Mouse (Mus musculus) megakaryocyte, embryonic 14.5 days (primary cell): ENCODE measurements around the gene Ccdc155. TPM values are rescaled to one million over a fixed set of nuclear protein-coding genes. Genes with fewer than 3 reads are reported as not detected.

Source experiments
- H3K27me3 ChIP-seq: replicated peaks from 2 replicates; pipeline ENCODE3; 2012; ENCODE audit warnings: inconsistent platforms
- H3K36me3 ChIP-seq: replicated peaks from 2 replicates; pipeline ENCODE3; 2012; ENCODE audit warnings: low read length, inconsistent platforms, mixed read lengths
- H3K4me1 ChIP-seq: 2 replicates; pipeline ENCODE4 v1.6.1; 2012; ENCODE audit warnings: inconsistent platforms
- H3K4me3 ChIP-seq: replicated peaks from 2 replicates; pipeline ENCODE3; 2012; ENCODE audit warnings: moderate library complexity, mild to moderate bottlenecking, inconsistent platforms
- H3K9me3 ChIP-seq: 2 replicates; pipeline ENCODE4 v1.6.1; 2012; ENCODE audit warnings: inconsistent platforms
- FLI1 ChIP-seq: IDR thresholded peaks from 2 replicates; pipeline ENCODE4 v1.6.1; 2012; ENCODE audit warnings: low read length, inconsistent platforms, mixed read lengths
- GATA1 ChIP-seq: IDR thresholded peaks from 3 replicates; pipeline ENCODE4 v1.6.1; 2012; ENCODE audit warnings: mixed read lengths, low read length, inconsistent platforms, borderline replicate concordance
- polyA plus RNA-seq: library from polyadenylated mRNA; stranded (reverse); fragments of >175 nt; gene quantifications from 2 replicates; pipeline ENCODE4 v1.2.3, GENCODE M21; 2012; ENCODE audit warnings: low replicate concordance; ENCODE audit not compliant: insufficient read depth

Gene Ccdc155
- polyA plus RNA-seq, 1 experiment, result not detected

DNA sequence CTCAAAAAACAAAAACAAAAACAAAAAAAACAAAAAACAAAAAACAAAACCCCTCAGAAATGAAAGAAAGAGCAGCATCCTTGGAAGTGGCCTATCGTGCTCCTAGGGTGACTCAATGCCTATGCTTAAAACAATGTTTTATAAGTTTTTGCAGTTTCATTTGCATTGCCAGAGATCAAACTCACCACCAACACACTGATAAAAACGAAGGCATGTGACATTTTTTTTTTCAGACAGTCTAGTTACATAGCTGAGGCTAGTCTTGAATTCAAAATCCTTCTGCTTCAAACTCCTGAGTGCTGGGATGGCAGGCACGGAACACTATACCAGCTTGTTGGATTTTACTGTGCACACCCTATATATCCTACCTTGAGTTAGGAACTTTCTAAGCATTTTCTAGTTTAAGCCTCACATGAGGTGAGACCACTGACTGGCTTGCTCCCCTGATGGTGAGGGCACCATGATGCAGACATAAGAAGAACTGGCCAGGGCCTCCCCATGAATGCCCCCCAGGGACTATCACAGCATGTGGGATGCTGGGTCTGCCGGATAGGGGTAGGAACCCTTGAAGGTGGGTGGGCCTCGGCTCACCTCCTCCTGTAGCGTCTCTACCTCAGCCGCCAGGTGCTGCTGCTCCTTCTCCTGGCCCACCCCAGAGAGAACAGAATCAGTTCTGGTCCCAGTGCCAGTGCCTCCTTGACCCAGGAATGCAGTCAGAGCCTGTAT, 11.9 kb downstream of the Ccdc155 start:
- peaks cover 62% of the 10 kb centered on the region for H3K4me1 ChIP-seq
- no peak overlapping the region for H3K4me3 ChIP-seq
- peaks cover 97% of the 10 kb centered on the region for H3K27me3 ChIP-seq
- H3K9me3 ChIP-seq, result no peaks in the 10 kb centered on the region
- TF ChIP-seq FLI1, result no peak
- no peak for TF ChIP-seq GATA1
- no peaks in the 10 kb centered on the region for H3K36me3 ChIP-seq

GRCm38 (mm10) chr7:45191803-45192363, 12.8 kb downstream of the Ccdc155 start:
- no peak overlapping the region for H3K4me3 ChIP-seq
- H3K4me1 ChIP-seq, result peaks cover 58% of the 10 kb centered on the region
- H3K27me3 ChIP-seq, result peaks cover 96% of the 10 kb centered on the region
- no peaks in the 10 kb centered on the region for H3K9me3 ChIP-seq
- TF ChIP-seq FLI1, result no peak
- TF ChIP-seq GATA1, result no peak
- H3K36me3 ChIP-seq, result no peaks in the 10 kb centered on the region

DNA sequence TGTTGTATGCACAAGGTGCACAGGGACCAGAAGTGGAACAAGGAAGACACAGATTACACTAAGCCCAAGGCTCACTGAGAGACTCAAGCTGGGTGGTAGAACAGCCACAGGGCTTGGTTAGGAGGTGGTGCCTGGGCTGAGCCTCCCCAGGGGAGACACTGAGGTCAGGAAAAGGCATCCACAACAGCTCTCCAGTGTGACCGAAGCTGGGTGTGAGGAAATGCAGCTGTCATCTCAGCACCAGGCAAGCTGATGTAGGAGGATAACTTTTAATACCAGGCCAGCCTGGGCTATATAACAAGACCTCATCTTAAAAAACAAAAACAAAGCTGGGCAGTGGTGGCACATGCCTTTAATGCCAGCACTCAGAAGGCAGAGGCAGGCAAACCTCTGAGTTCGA, 13.5 kb downstream of the Ccdc155 start:
- TF ChIP-seq GATA1, result no peak
- no peak overlapping the region for H3K4me3 ChIP-seq
- no peaks in the 10 kb centered on the region for H3K9me3 ChIP-seq
- H3K27me3 ChIP-seq, result peaks cover 96% of the 10 kb centered on the region
- peaks cover 57% of the 10 kb centered on the region for H3K4me1 ChIP-seq
- no peaks in the 10 kb centered on the region for H3K36me3 ChIP-seq

- no peak for TF ChIP-seq GATA1
- TF ChIP-seq FLI1, result no peak
- Histone ChIP-seq H3K4me1 (peaks cover 49% of the 10 kb centered on the region), H3K27me3 (peaks cover 96% of the 10 kb centered on the region), H3K9me3 (no peaks in the 10 kb centered on the region), H3K4me3 (no peak overlapping the region), H3K36me3 (no peaks in the 10 kb centered on the region)
These were observed 14.5 kb downstream of the Ccdc155 start for GRCm38 (mm10) chr7:45190186-45190585.

DNA sequence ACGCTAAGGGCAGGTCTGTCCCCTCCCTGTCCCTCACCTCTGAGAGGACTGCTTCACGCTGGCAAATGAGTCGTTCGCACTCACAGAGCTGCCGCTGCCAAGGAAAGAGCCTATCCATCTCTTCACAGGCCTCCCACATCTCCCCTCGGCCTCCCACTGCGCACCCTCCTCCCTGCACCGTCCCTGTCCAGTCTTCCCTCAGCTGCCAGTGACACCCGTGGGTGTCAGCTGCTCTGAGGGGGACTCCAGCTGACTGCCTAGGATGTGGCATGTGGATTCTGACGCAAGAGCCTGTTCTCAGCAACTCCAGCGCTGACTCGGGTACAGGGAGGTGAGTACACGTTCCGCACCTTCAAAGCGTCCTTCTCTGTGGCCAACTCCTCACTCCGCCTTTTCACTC, 15.1 kb downstream of the Ccdc155 start:
- Histone ChIP-seq H3K4me1 (peaks cover 51% of the 10 kb centered on the region), H3K4me3 (no peak overlapping the region), H3K27me3 (peaks cover 96% of the 10 kb centered on the region), H3K36me3 (no peaks in the 10 kb centered on the region), H3K9me3 (no peaks in the 10 kb centered on the region)
- no peak for TF ChIP-seq GATA1
- no peak for TF ChIP-seq FLI1

- no peaks in the 10 kb centered on the region for H3K9me3 ChIP-seq
- H3K36me3 ChIP-seq, result no peaks in the 10 kb centered on the region
- peaks cover 64% of the 10 kb centered on the region for H3K4me1 ChIP-seq
- TF ChIP-seq GATA1 (no peak), FLI1 (no peak)
- no peak overlapping the region for H3K4me3 ChIP-seq
- H3K27me3 ChIP-seq, result peaks cover 98% of the 10 kb centered on the region
These were observed 18.8 kb downstream of the Ccdc155 start for GRCm38 (mm10) chr7:45185921-45186320.

DNA sequence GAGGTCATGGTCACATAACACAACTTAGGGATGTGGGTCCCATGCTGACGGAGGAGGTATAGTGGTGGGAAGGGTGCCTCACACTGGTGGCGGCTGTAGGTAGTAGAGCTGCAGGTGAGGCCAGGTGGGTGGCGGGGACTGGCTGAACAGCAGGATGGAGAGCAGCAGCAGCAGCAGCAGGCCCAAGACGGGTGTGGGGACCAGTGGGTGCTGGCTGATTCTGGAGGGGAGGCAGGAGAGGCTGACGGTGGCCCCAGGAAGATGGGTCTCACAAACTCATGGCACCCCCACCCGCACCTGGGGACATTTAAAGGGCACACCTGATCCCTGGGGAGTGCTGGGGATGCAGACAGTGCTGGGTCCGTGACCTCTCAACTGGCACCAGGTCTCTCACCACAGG, 21.0 kb downstream of the Ccdc155 start:
- Histone ChIP-seq H3K4me1 (peaks cover 50% of the 10 kb centered on the region), H3K9me3 (no peaks in the 10 kb centered on the region), H3K4me3 (no peak overlapping the region), H3K27me3 (peaks cover 98% of the 10 kb centered on the region), H3K36me3 (no peaks in the 10 kb centered on the region)
- TF ChIP-seq GATA1 (no peak), FLI1 (no peak)

GRCm38 (mm10) chr7:45182606-45183005, 22.1 kb downstream of the Ccdc155 start:
- Histone ChIP-seq H3K9me3 (no peaks in the 10 kb centered on the region), H3K36me3 (no peaks in the 10 kb centered on the region), H3K4me3 (peak overlapping the region; percentile 87), H3K4me1 (peaks cover 48% of the 10 kb centered on the region), H3K27me3 (peaks cover 98% of the 10 kb centered on the region)
- no peak for TF ChIP-seq GATA1
- TF ChIP-seq FLI1, result no peak

GRCm38 (mm10) chr7:45182199-45182601, 22.5 kb downstream of the Ccdc155 start:
- H3K27me3 ChIP-seq, result peaks cover 99% of the 10 kb centered on the region
- H3K4me3 ChIP-seq, result peak overlapping the region; percentile 87
- no peaks in the 10 kb centered on the region for H3K36me3 ChIP-seq
- no peaks in the 10 kb centered on the region for H3K9me3 ChIP-seq
- TF ChIP-seq GATA1 (no peak), FLI1 (no peak)
- peaks cover 47% of the 10 kb centered on the region for H3K4me1 ChIP-seq

- TF ChIP-seq GATA1 (no peak), FLI1 (no peak)
- H3K36me3 ChIP-seq, result no peaks in the 10 kb centered on the region
- H3K27me3 ChIP-seq, result peaks cover 99% of the 10 kb centered on the region
- peak overlapping the region; percentile 78 for H3K4me3 ChIP-seq
- H3K4me1 ChIP-seq, result peaks cover 45% of the 10 kb centered on the region
- H3K9me3 ChIP-seq, result no peaks in the 10 kb centered on the region
These were observed 23.2 kb downstream of the Ccdc155 start for GRCm38 (mm10) chr7:45181540-45181939.

DNA sequence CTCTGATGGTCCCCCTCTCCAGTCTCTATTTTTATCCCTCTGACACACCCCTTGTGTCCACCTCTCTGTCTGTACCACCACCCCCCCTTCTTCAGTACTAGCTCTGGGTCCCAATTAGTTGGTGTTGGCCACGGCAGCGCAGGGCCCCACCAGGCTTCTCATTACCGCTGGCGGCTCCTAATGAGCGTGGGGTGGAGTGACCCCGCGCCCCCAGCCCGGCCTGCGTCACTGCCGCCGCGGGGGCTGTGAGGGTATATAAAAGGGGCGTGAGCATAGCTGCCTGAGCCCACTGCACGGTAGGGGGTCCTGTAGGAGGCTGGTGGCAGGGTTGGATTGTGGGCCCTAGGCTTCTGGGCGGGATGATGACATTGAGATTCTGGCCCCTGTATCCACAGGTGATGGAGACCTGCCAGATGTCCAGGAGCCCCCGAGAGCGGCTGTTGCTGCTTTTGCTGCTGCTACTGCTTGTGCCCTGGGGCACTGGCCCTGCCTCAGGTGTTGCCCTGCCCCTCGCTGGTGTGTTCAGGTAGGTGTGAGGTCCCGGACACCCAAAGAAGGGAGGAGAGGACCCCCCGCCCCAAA, 23.7 kb downstream of the Ccdc155 start, which contains the start of gene Pth2:
Gene Pth2, plus strand, starts transcription at position 100 of the 582 bp plus-strand sequence.
- Histone ChIP-seq H3K36me3 (no peaks in the 10 kb centered on the region), H3K4me1 (peaks cover 48% of the 10 kb centered on the region), H3K9me3 (no peaks in the 10 kb centered on the region), H3K27me3 (peaks cover 99% of the 10 kb centered on the region), H3K4me3 (peak within 1 kb of the TSS; percentile 78)
- no peak for TF ChIP-seq FLI1
- TF ChIP-seq GATA1, result no peak
